ENCODE assay signal across 17 mouse cellular contexts in genomic region chr17:91995584-91995983, GRCm38 (mm10).
"Had no signal": no experiment of that assay in that cellular context is flagged by ENCODE, and none has a peak within 500 bp of the region (broad histone marks: within the 10 kb centered on the region; RNA-seq: fewer than 3 reads in every experiment).

No protein-coding gene starts in this region.

- H3K27me3 ChIP-seq: kidney, embryonic 15.5 days; liver, embryonic 13.5 days; stomach, embryonic 15.5 days had no signal

- H3K4me3 ChIP-seq: kidney, embryonic 15.5 days; left cerebral cortex, adult 2 months; liver, embryonic 13.5 days; stomach, embryonic 15.5 days had no signal

- H3K9me3 ChIP-seq: kidney, embryonic 15.5 days; liver, embryonic 13.5 days; stomach, embryonic 15.5 days had no signal

- H3K4me2 ChIP-seq: kidney, embryonic 15.5 days; liver, embryonic 13.5 days; midbrain, embryonic 11.5 days; stomach, embryonic 15.5 days had no signal

- H3K27ac ChIP-seq: kidney, embryonic 15.5 days; left cerebral cortex, adult 2 months; liver, embryonic 13.5 days; stomach, embryonic 15.5 days had no signal

- H3K9ac ChIP-seq: kidney, embryonic 15.5 days; liver, embryonic 13.5 days; stomach, embryonic 15.5 days had no signal

- H3K36me3 ChIP-seq: kidney, embryonic 15.5 days; liver, embryonic 13.5 days; stomach, embryonic 15.5 days had no signal

- H3K4me1 ChIP-seq: kidney, embryonic 15.5 days; liver, embryonic 13.5 days; stomach, embryonic 15.5 days had no signal

- DNase-seq: kidney, postnatal 10 days; kidney, postnatal 36 days; layer of hippocampus, postnatal 36 days; liver, embryonic 13.5 days; lung, adult 2 months; lung, postnatal 14 days; lung, postnatal 4 days; midbrain, embryonic 14.5 days; right cerebral cortex, postnatal 4 days; spleen, adult 18-20 months; thymus, adult 18-20 months; thymus, postnatal 14 days; thymus, postnatal 4 days had no signal
